In genomic region chr10:79468431-79468830, GRCm38 (mm10) we compare ENCODE assay signal across 34 mouse cellular contexts. TPM values are rescaled to one million over a fixed set of nuclear protein-coding genes. Genes with fewer than 3 reads are reported as not detected.
"Had no signal": no experiment of that assay in that cellular context is flagged by ENCODE, and none has a peak within 500 bp of the region (broad histone marks: within the 10 kb centered on the region; RNA-seq: fewer than 3 reads in every experiment).

Gene Vmn2r83 (plus strand): TSS chr10:79468731.

- H3K9me3 ChIP-seq: embryonic facial prominence, embryonic 10.5 days; embryonic facial prominence, embryonic 12.5 days; embryonic facial prominence, embryonic 13.5 days; embryonic facial prominence, embryonic 15.5 days; forebrain, embryonic 10.5 days; forebrain, embryonic 12.5 days; forebrain, embryonic 13.5 days; forebrain, embryonic 15.5 days had no signal

- H3K9ac ChIP-seq: embryonic facial prominence, embryonic 12.5 days; embryonic facial prominence, embryonic 13.5 days; embryonic facial prominence, embryonic 15.5 days; forebrain, embryonic 12.5 days; forebrain, embryonic 13.5 days; forebrain, embryonic 15.5 days; forebrain, postnatal 0 days had no signal

- H3K4me1 ChIP-seq: embryonic facial prominence, embryonic 10.5 days; embryonic facial prominence, embryonic 12.5 days; embryonic facial prominence, embryonic 13.5 days; embryonic facial prominence, embryonic 15.5 days; forebrain, embryonic 10.5 days; forebrain, embryonic 12.5 days; forebrain, embryonic 13.5 days; forebrain, embryonic 15.5 days had no signal

- ATAC-seq: forebrain, embryonic 13.5 days; forebrain, embryonic 14.5 days; forebrain, embryonic 15.5 days; forebrain, embryonic 16.5 days; forebrain, postnatal 0 days had no signal

- H3K4me3 ChIP-seq: embryonic facial prominence, embryonic 10.5 days; embryonic facial prominence, embryonic 12.5 days; embryonic facial prominence, embryonic 13.5 days; embryonic facial prominence, embryonic 15.5 days; erythroblast, embryonic 14.5 days; forebrain, embryonic 10.5 days; forebrain, embryonic 12.5 days; forebrain, embryonic 13.5 days; forebrain, embryonic 15.5 days; gastrocnemius, adult 2 months; heart, adult 2 months had no signal

- H3K27me3 ChIP-seq: embryonic facial prominence, embryonic 12.5 days; embryonic facial prominence, embryonic 13.5 days; embryonic facial prominence, embryonic 15.5 days; forebrain, embryonic 12.5 days; forebrain, embryonic 13.5 days; forebrain, embryonic 15.5 days had no signal

- H3K36me3 ChIP-seq: embryonic facial prominence, embryonic 10.5 days; embryonic facial prominence, embryonic 12.5 days; embryonic facial prominence, embryonic 13.5 days; embryonic facial prominence, embryonic 15.5 days; forebrain, embryonic 10.5 days; forebrain, embryonic 12.5 days; forebrain, embryonic 15.5 days had no signal

- H3K4me2 ChIP-seq: embryonic facial prominence, embryonic 12.5 days; embryonic facial prominence, embryonic 13.5 days; embryonic facial prominence, embryonic 15.5 days; forebrain, embryonic 12.5 days; forebrain, embryonic 13.5 days; forebrain, embryonic 15.5 days had no signal

- H3K27ac ChIP-seq: embryonic facial prominence, embryonic 10.5 days; embryonic facial prominence, embryonic 12.5 days; embryonic facial prominence, embryonic 13.5 days; embryonic facial prominence, embryonic 15.5 days; forebrain, embryonic 10.5 days; forebrain, embryonic 12.5 days; forebrain, embryonic 13.5 days; forebrain, embryonic 15.5 days; gastrocnemius, adult 2 months; heart, adult 2 months had no signal

- DNase-seq: cerebellum, adult 8-10 months; cerebellum, adult 9-10 months; cerebellum, adult 9-11 months; cerebellum, postnatal 10 days; cerebellum, postnatal 14 days; cerebellum, postnatal 25 days; cerebellum, postnatal 36 days; embryo, embryonic 11 days; forebrain, postnatal 0 days; gastrocnemius, adult 2 months; gastrocnemius, postnatal 10 days; gastrocnemius, postnatal 14 days; gastrocnemius, postnatal 25 days; gastrocnemius, postnatal 36 days; heart, adult 11 months; heart, adult 18-20 months; heart, adult 2 months had no signal

RNA-seq across cellular contexts. Expression of gene Vmn2r83, which starts in this region (rescaled TPM):
- polyA plus RNA-seq: cortical plate, adult 2 months; embryonic facial prominence, embryonic 10.5 days; embryonic facial prominence, embryonic 11.5 days; embryonic facial prominence, embryonic 12.5 days; embryonic facial prominence, embryonic 13.5 days; embryonic facial prominence, embryonic 14.5 days; embryonic facial prominence, embryonic 15.5 days; erythroblast, embryonic 14.5 days; forebrain, embryonic 10.5 days; forebrain, embryonic 11.5 days; forebrain, embryonic 12.5 days; forebrain, embryonic 13.5 days; forebrain, embryonic 14.5 days; forebrain, embryonic 15.5 days; forebrain, embryonic 16.5 days; forebrain, postnatal 0 days; frontal cortex, adult 2 months; gonadal fat pad, adult 2 months; heart, adult 2 months had no signal
